Mouse (Mus musculus): ENCODE results near the gene Tmppe. TPM values are rescaled to one million over a fixed set of nuclear protein-coding genes. Genes with fewer than 3 reads are reported as not detected.

Tmppe gene
- polyA plus RNA-seq, 1 experiment, result 11.4 TPM

- 64% methylated on average over 12 of the region's 12 CpGs for WGBS
- peak overlapping the region; percentile 13; the same call in 1 of the 2 replicates for H3K27ac ChIP-seq (ENCODE audit: insufficient read depth, low read depth, low read length)
- peak; percentile 59 for DNase-seq
- TF ChIP-seq CTCF (conservative IDR thresholded peaks at IDR 0.05; ENCODE audit: insufficient read depth, insufficient read length, low read depth, low read length) (no peak), POLR2A (IDR thresholded peaks at IDR 0.05; ENCODE audit: low read depth, low read length) (no peak)
- H3K36me3 ChIP-seq (ENCODE audit: control insufficient read depth, insufficient read depth, low read length), result no peaks in the 10 kb centered on the region; the same call in 1 of the 2 replicates
- no peak overlapping the region for H3K4me3 ChIP-seq (ENCODE audit: insufficient read depth, low read depth, low read length)
- peaks cover 6% of the 10 kb centered on the region; the same call in 1 of the 2 replicates for H3K4me1 ChIP-seq (ENCODE audit: control insufficient read depth, insufficient read depth, low read length)
- no peaks in the 10 kb centered on the region for H3K27me3 ChIP-seq (replicated peaks; ENCODE audit: control insufficient read depth, insufficient read depth, low read length)
Measured at GRCm38 (mm10) chr9:114379871-114380270, 21.0 kb upstream of the Tmppe start.

DNA sequence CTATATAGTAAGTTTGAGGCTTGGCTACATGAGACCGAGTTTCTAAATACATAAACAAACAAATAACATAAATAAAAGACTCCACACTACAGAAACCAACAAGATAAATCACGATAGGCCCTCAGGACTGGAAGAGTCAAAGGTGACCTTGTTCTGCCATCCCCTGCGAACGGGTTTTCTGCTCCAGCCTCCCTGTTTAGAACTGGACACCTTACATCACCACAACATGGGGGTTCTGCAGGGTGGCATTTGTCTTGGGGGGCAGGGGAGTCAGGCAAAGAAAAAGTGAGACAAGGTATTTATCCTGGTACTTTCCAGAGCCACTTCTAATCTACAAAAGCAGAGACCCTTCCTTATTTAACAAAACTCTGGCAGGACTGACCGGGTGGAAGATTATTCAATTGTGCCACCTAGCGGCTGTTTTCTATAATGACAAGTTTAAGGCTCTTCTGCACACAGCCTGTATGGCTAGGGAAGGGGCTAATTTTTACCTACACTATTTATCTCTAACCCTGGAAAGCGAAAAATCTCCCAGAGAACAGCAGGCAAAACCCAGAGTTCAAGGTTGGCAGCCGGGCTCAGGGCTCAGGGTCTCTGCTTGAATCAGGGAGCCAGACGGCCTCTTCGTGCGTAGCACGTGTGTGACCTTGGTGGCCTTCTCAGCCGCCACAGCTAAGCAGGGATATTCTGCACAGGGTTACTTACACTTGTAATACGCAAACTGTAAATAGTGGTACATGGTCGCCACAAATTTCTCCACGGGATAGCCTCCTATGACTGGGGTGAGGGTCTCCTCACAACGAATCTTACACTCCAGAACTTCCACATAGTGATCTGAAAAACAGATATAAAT, 19.8 kb upstream of the Tmppe start:
- no peak overlapping the region for H3K27ac ChIP-seq (ENCODE audit: insufficient read depth, low read depth, low read length)
- TF ChIP-seq POLR2A (IDR thresholded peaks at IDR 0.05; ENCODE audit: low read depth, low read length) (no peak), CTCF (conservative IDR thresholded peaks at IDR 0.05; ENCODE audit: insufficient read depth, insufficient read length, low read depth, low read length) (0 out of 2 replicates have a peak, but pooled peaks have one; percentile 23)

DNA sequence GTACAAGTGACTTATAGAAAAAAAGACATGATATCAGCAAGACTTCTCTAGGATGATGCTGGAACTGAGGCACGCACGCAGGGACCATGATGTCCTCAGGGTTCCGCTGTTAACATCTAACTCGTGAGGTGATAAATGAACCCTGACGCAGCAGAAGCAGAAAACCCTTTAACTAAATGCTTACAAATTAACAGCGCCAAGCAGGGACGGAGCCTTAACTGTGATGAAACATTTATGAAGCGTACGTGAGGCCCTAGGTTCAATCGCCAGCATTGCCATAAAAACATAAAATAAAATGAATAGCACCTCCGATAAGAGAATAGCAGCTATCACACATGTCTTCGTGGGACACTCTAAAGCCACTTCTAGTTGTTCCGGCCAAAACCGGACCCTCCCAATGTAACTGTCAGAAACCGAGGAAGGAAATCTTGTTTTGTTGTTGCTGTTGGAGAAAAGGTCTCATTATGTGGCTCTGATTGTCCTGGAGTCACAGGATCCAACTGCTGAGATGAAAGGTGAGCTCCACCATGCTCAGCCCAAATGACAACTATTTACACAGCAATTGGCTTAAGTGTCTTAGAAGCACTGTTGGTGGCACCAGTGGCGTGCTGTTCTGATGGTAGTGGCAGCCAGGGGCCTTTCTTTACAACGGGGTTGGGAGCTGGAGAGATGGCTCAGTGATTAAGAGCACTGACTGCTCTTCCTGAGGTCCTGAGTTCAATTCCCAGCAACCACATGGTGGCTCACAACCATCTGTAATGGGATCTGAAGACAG, 17.8 kb upstream of the Tmppe start:
- Histone ChIP-seq H3K27ac (ENCODE audit: insufficient read depth, low read depth, low read length) (peak overlapping the region; percentile 88), H3K4me1 (ENCODE audit: control insufficient read depth, insufficient read depth, low read length) (peaks cover 6% of the 10 kb centered on the region; the same call in 1 of the 2 replicates), H3K36me3 (ENCODE audit: control insufficient read depth, insufficient read depth, low read length) (no peaks in the 10 kb centered on the region; the same call in 1 of the 2 replicates), H3K4me3 (ENCODE audit: insufficient read depth, low read depth, low read length) (no peak overlapping the region), H3K27me3 (replicated peaks; ENCODE audit: control insufficient read depth, insufficient read depth, low read length) (no peaks in the 10 kb centered on the region)
- peak; percentile 75 for DNase-seq
- TF ChIP-seq POLR2A (IDR thresholded peaks at IDR 0.05; ENCODE audit: low read depth, low read length) (no peak), CTCF (conservative IDR thresholded peaks at IDR 0.05; ENCODE audit: insufficient read depth, insufficient read length, low read depth, low read length) (no peak)
- 51% methylated on average over 17 of the region's 17 CpGs for WGBS

More for the DNA sequence above, 19.8 kb upstream of the Tmppe start:
- peak; percentile 63 for DNase-seq
- WGBS, result 61% methylated on average over 17 of the region's 17 CpGs
- no peaks in the 10 kb centered on the region; the same call in 1 of the 2 replicates for H3K36me3 ChIP-seq (ENCODE audit: control insufficient read depth, insufficient read depth, low read length)
- no peaks in the 10 kb centered on the region for H3K27me3 ChIP-seq (replicated peaks; ENCODE audit: control insufficient read depth, insufficient read depth, low read length)
- no peak overlapping the region for H3K4me3 ChIP-seq (ENCODE audit: insufficient read depth, low read depth, low read length)
- peaks cover 6% of the 10 kb centered on the region; the same call in 1 of the 2 replicates for H3K4me1 ChIP-seq (ENCODE audit: control insufficient read depth, insufficient read depth, low read length)

- Histone ChIP-seq H3K4me1 (ENCODE audit: control insufficient read depth, insufficient read depth, low read length) (peaks cover 6% of the 10 kb centered on the region; the same call in 1 of the 2 replicates), H3K4me3 (ENCODE audit: insufficient read depth, low read depth, low read length) (no peak overlapping the region), H3K36me3 (ENCODE audit: control insufficient read depth, insufficient read depth, low read length) (no peaks in the 10 kb centered on the region; the same call in 1 of the 2 replicates), H3K27me3 (replicated peaks; ENCODE audit: control insufficient read depth, insufficient read depth, low read length) (no peaks in the 10 kb centered on the region), H3K27ac (ENCODE audit: insufficient read depth, low read depth, low read length) (no peak overlapping the region)
- TF ChIP-seq POLR2A (IDR thresholded peaks at IDR 0.05; ENCODE audit: low read depth, low read length), result no peak
- TF ChIP-seq CTCF (conservative IDR thresholded peaks at IDR 0.05; ENCODE audit: insufficient read depth, insufficient read length, low read depth, low read length), result no peak
- no peak for DNase-seq
- WGBS, result 94% methylated on average over 24 of the region's 24 CpGs
Measured at GRCm38 (mm10) chr9:114384691-114385090, 16.2 kb upstream of the Tmppe start.

- Histone ChIP-seq H3K36me3 (ENCODE audit: control insufficient read depth, insufficient read depth, low read length) (no peaks in the 10 kb centered on the region; the same call in 1 of the 2 replicates), H3K4me3 (ENCODE audit: insufficient read depth, low read depth, low read length) (no peak overlapping the region), H3K27me3 (replicated peaks; ENCODE audit: control insufficient read depth, insufficient read depth, low read length) (no peaks in the 10 kb centered on the region), H3K27ac (ENCODE audit: insufficient read depth, low read depth, low read length) (peak overlapping the region; percentile 13; the same call in 1 of the 2 replicates), H3K4me1 (ENCODE audit: control insufficient read depth, insufficient read depth, low read length) (peaks cover 6% of the 10 kb centered on the region; the same call in 1 of the 2 replicates)
- peak; percentile 81 for DNase-seq
- TF ChIP-seq CTCF (conservative IDR thresholded peaks at IDR 0.05; ENCODE audit: insufficient read depth, insufficient read length, low read depth, low read length), result no peak
- no peak for TF ChIP-seq POLR2A (IDR thresholded peaks at IDR 0.05; ENCODE audit: low read depth, low read length)
- WGBS, result 81% methylated on average over 10 of the region's 10 CpGs
Measured at GRCm38 (mm10) chr9:114385160-114385559, 15.7 kb upstream of the Tmppe start.

DNA sequence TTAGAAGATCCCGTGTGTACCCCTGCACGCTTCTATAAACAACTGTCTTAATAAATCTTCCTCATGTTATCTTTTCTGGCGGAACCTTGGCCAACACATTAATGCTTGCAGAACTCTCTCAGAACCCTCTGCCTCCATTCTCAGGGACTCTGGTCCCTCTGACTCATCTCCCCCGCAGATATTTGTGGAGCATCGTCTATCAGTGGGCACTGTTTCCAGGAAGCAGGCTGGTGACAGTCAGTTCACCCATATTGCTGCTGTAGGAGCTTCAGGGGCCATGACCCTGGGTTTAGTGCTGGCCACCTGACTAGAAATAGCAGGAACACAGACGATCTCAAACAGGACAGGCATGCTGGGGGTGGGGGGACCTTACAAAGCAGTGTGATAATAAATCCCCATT, 13.8 kb upstream of the Tmppe start:
- WGBS, result 51% methylated on average over 6 of the region's 6 CpGs
- Histone ChIP-seq H3K4me3 (ENCODE audit: insufficient read depth, low read depth, low read length) (no peak overlapping the region), H3K4me1 (ENCODE audit: control insufficient read depth, insufficient read depth, low read length) (peaks cover 6% of the 10 kb centered on the region; the same call in 1 of the 2 replicates), H3K27ac (ENCODE audit: insufficient read depth, low read depth, low read length) (no peak overlapping the region), H3K27me3 (replicated peaks; ENCODE audit: control insufficient read depth, insufficient read depth, low read length) (no peaks in the 10 kb centered on the region), H3K36me3 (ENCODE audit: control insufficient read depth, insufficient read depth, low read length) (no peaks in the 10 kb centered on the region; the same call in 1 of the 2 replicates)
- TF ChIP-seq CTCF (conservative IDR thresholded peaks at IDR 0.05; ENCODE audit: insufficient read depth, insufficient read length, low read depth, low read length), result no peak
- TF ChIP-seq POLR2A (IDR thresholded peaks at IDR 0.05; ENCODE audit: low read depth, low read length), result no peak
- no peak for DNase-seq

Measured in kidney, adult 2 months (tissue).